Mouse (Mus musculus): ENCODE measurements around the gene Hoxd13. TPM values are rescaled to one million over a fixed set of nuclear protein-coding genes. Genes with fewer than 3 reads are reported as not detected.
A peak's percentile ranks its signal among the peaks of the same experiment; 100 is the strongest.

Gene Hoxd13
- polyA plus RNA-seq, 1 experiment from 2014 or later, result not detected

GRCm38 (mm10) chr2:74655821-74656631, 12.1 kb upstream of the Hoxd13 start:
- ATAC-seq (ENCODE audit: low FRiP score), result no peak
- H3K27ac ChIP-seq, result peak overlapping the region; percentile 57

GRCm38 (mm10) chr2:74656632-74657021, 11.5 kb upstream of the Hoxd13 start:
- no peak for ATAC-seq (ENCODE audit: low FRiP score)
- no peak overlapping the region for H3K4me2 ChIP-seq (replicated peaks)
- 5% methylated on average over 4 of the region's 4 CpGs for WGBS
- peak overlapping the region; percentile 38; the same call in 1 of the 2 replicates for H3K4me3 ChIP-seq
- no peaks in the 10 kb centered on the region for H3K36me3 ChIP-seq
- no peaks in the 10 kb centered on the region; the same call in 1 of the 2 replicates for H3K9me3 ChIP-seq (replicated peaks)
- peaks cover 9% of the 10 kb centered on the region for H3K4me1 ChIP-seq
- no peak overlapping the region for H3K9ac ChIP-seq
- H3K27ac ChIP-seq, result no peak overlapping the region
- H3K27me3 ChIP-seq, result peaks cover 80% of the 10 kb centered on the region

More at GRCm38 (mm10) chr2:74655821-74656631, 12.1 kb upstream of the Hoxd13 start:
- Histone ChIP-seq H3K9ac (peak overlapping the region; percentile 55), H3K4me2 (replicated peaks) (peak overlapping the region; percentile 52), H3K9me3 (replicated peaks) (no peaks in the 10 kb centered on the region; the same call in 1 of the 2 replicates), H3K4me3 (peak overlapping the region; percentile 38), H3K27me3 (peaks cover 77% of the 10 kb centered on the region), H3K4me1 (peaks cover 9% of the 10 kb centered on the region), H3K36me3 (no peaks in the 10 kb centered on the region)
- under 1% methylated on average over 67 of the region's 69 CpGs for WGBS

GRCm38 (mm10) chr2:74657251-74658023, 10.7 kb upstream of the Hoxd13 start:
- Histone ChIP-seq H3K4me2 (replicated peaks) (0 out of 2 replicates have a peak overlapping the region, but pooled peaks have one; percentile 13), H3K27ac (peak overlapping the region; percentile 80), H3K9me3 (replicated peaks) (no peaks in the 10 kb centered on the region; the same call in 1 of the 2 replicates), H3K4me3 (peak overlapping the region; percentile 30), H3K27me3 (peaks cover 80% of the 10 kb centered on the region), H3K9ac (peak overlapping the region; percentile 45; the same call in 1 of the 2 replicates), H3K4me1 (peaks cover 9% of the 10 kb centered on the region), H3K36me3 (no peaks in the 10 kb centered on the region)
- no peak for ATAC-seq (ENCODE audit: low FRiP score)
- 2% methylated on average over 62 of the region's 62 CpGs for WGBS

- H3K36me3 ChIP-seq, result no peaks in the 10 kb centered on the region
- 0 out of 2 replicates have a peak overlapping the region, but pooled peaks have one; percentile 15 for H3K4me2 ChIP-seq (replicated peaks)
- peak overlapping the region; percentile 30 for H3K4me3 ChIP-seq
- H3K27me3 ChIP-seq, result peaks cover 85% of the 10 kb centered on the region
- 1% methylated on average over 15 of the region's 15 CpGs for WGBS
- peak overlapping the region; percentile 45 for H3K9ac ChIP-seq
- ATAC-seq (ENCODE audit: low FRiP score), result no peak
- peak overlapping the region; percentile 80 for H3K27ac ChIP-seq
- no peaks in the 10 kb centered on the region; the same call in 1 of the 2 replicates for H3K9me3 ChIP-seq (replicated peaks)
- H3K4me1 ChIP-seq, result peaks cover 9% of the 10 kb centered on the region
Measured at GRCm38 (mm10) chr2:74658024-74658666, 10.0 kb upstream of the Hoxd13 start.

- WGBS, result under 1% methylated on average over 47 of the region's 47 CpGs
Measured at GRCm38 (mm10) chr2:74658667-74659371, 9.3 kb upstream of the Hoxd13 start.

GRCm38 (mm10) chr2:74659507-74660005, 8.6 kb upstream of the Hoxd13 start, which contains the start of gene Evx2:
Gene Evx2 (minus strand): TSS chr2:74659557.
- peak within 1 kb of the TSS; percentile 36 for H3K9ac ChIP-seq
- peak within 1 kb of the TSS; percentile 30 for H3K4me3 ChIP-seq
- no peak for ATAC-seq (ENCODE audit: low FRiP score)
- WGBS, result 2% methylated on average over 28 of the region's 28 CpGs
- peaks cover 89% of the 10 kb centered on the region for H3K27me3 ChIP-seq
- H3K36me3 ChIP-seq, result no peaks in the 10 kb centered on the region
- H3K4me2 ChIP-seq (replicated peaks), result 0 out of 2 replicates have a peak within 1 kb of the TSS, but pooled peaks have one; percentile 15
- H3K27ac ChIP-seq, result peak within 1 kb of the TSS; percentile 80
- H3K4me1 ChIP-seq, result peaks cover 9% of the 10 kb centered on the region
- H3K9me3 ChIP-seq (replicated peaks), result no peaks in the 10 kb centered on the region; the same call in 1 of the 2 replicates

More at GRCm38 (mm10) chr2:74658667-74659371, 9.3 kb upstream of the Hoxd13 start:
- Histone ChIP-seq H3K9me3 (replicated peaks) (no peaks in the 10 kb centered on the region; the same call in 1 of the 2 replicates), H3K4me2 (replicated peaks) (0 out of 2 replicates have a peak overlapping the region, but pooled peaks have one; percentile 15), H3K36me3 (no peaks in the 10 kb centered on the region), H3K4me3 (peak overlapping the region; percentile 30), H3K27ac (peak overlapping the region; percentile 80), H3K4me1 (peaks cover 9% of the 10 kb centered on the region), H3K9ac (peak overlapping the region; percentile 36), H3K27me3 (peaks cover 89% of the 10 kb centered on the region)
- no peak for ATAC-seq (ENCODE audit: low FRiP score)

GRCm38 (mm10) chr2:74660421-74661375, 7.4 kb upstream of the Hoxd13 start:
- peaks cover 88% of the 10 kb centered on the region for H3K27me3 ChIP-seq
- peaks cover 5% of the 10 kb centered on the region for H3K4me1 ChIP-seq
- H3K27ac ChIP-seq, result no peak overlapping the region
- no peaks in the 10 kb centered on the region for H3K9me3 ChIP-seq (replicated peaks)
- H3K36me3 ChIP-seq, result no peaks in the 10 kb centered on the region
- peak overlapping the region; percentile 11; the same call in 1 of the 2 replicates for H3K4me2 ChIP-seq (replicated peaks)
- ATAC-seq (ENCODE audit: low FRiP score), result 0 out of 2 replicates have a peak, but pooled peaks have one; percentile 33
- peak overlapping the region; percentile 23 for H3K4me3 ChIP-seq
- peak overlapping the region; percentile 1; the same call in 1 of the 2 replicates for H3K9ac ChIP-seq
- 2% methylated on average over 30 of the region's 30 CpGs for WGBS

GRCm38 (mm10) chr2:74661685-74662084, 6.4 kb upstream of the Hoxd13 start:
- H3K36me3 ChIP-seq, result no peaks in the 10 kb centered on the region
- no peak overlapping the region for H3K9ac ChIP-seq
- peaks cover 89% of the 10 kb centered on the region for H3K27me3 ChIP-seq
- H3K4me3 ChIP-seq, result peak overlapping the region; percentile 16; the same call in 1 of the 2 replicates
- no peaks in the 10 kb centered on the region for H3K9me3 ChIP-seq (replicated peaks)
- no peak overlapping the region for H3K27ac ChIP-seq
- no peaks in the 10 kb centered on the region; the same call in 1 of the 2 replicates for H3K4me1 ChIP-seq
- peak; percentile 72 for ATAC-seq (ENCODE audit: low FRiP score)
- WGBS, result 1% methylated on average over 14 of the region's 14 CpGs
- H3K4me2 ChIP-seq (replicated peaks), result peak overlapping the region; percentile 39

GRCm38 (mm10) chr2:74663291-74663925, 4.7 kb upstream of the Hoxd13 start:
- H3K4me3 ChIP-seq, result no peak overlapping the region
- H3K4me2 ChIP-seq (replicated peaks), result no peak overlapping the region
- peaks cover 92% of the 10 kb centered on the region for H3K27me3 ChIP-seq
- 3% methylated on average over 18 of the region's 18 CpGs for WGBS
- no peaks in the 10 kb centered on the region for H3K36me3 ChIP-seq
- H3K9ac ChIP-seq, result no peak overlapping the region
- H3K4me1 ChIP-seq, result peaks cover 8% of the 10 kb centered on the region
- H3K9me3 ChIP-seq (replicated peaks), result no peaks in the 10 kb centered on the region
- no peak for ATAC-seq (ENCODE audit: low FRiP score)
- H3K27ac ChIP-seq, result no peak overlapping the region

GRCm38 (mm10) chr2:74666411-74666810, 1.7 kb upstream of the Hoxd13 start:
- peaks cover 10% of the 10 kb centered on the region for H3K4me1 ChIP-seq
- no peaks in the 10 kb centered on the region for H3K9me3 ChIP-seq (replicated peaks)
- H3K36me3 ChIP-seq, result no peaks in the 10 kb centered on the region
- no peak overlapping the region for H3K4me2 ChIP-seq (replicated peaks)
- 2% methylated on average over 7 of the region's 7 CpGs for WGBS
- H3K9ac ChIP-seq, result no peak overlapping the region
- no peak overlapping the region for H3K27ac ChIP-seq
- peaks cover 96% of the 10 kb centered on the region for H3K27me3 ChIP-seq
- ATAC-seq (ENCODE audit: low FRiP score), result no peak
- no peak overlapping the region for H3K4me3 ChIP-seq

All from hindbrain, embryonic 12.5 days (tissue).